Mouse (Mus musculus) embryonic facial prominence, embryonic 15.5 days (tissue): ENCODE measurements at regions not wholly inside any gene's neighbourhood (a gene's known extent, or its start where the extent isn't known, plus 50 kb on each side); places are given as distances from the start of the nearest gene placed in this dataset.

ENCODE experiments used
- ATAC-seq: fragments of 200-750 bp; cut with Nextera tagmentation; 2 replicates; pipeline ENCODE4 v1.8.0; 2017; ENCODE audit warnings: low read depth, moderate TSS enrichment; ENCODE audit not compliant: insufficient number of reproducible peaks, low FRiP score, low TSS enrichment
- H3K27ac ChIP-seq: fragments of 300-500 bp; sonication (generic); replicated peaks from 2 replicates; pipeline ENCODE4 v1.5.1; 2015; ENCODE audit warnings: mild to moderate bottlenecking, inconsistent platforms
- H3K27me3 ChIP-seq: fragments of 300-500 bp; sonication (generic); 2 replicates; pipeline ENCODE4 v1.6.1; 2015; ENCODE audit warnings: inconsistent platforms
- H3K36me3 ChIP-seq: fragments of 300-500 bp; sonication (generic); 2 replicates; pipeline ENCODE4 v1.6.1; 2015; ENCODE audit warnings: mild to moderate bottlenecking, inconsistent platforms
- H3K4me1 ChIP-seq: fragments of 300-500 bp; sonication (generic); 2 replicates; pipeline ENCODE4 v1.6.1; 2015; ENCODE audit warnings: inconsistent platforms
- H3K4me2 ChIP-seq: fragments of 300-500 bp; sonication (generic); replicated peaks from 2 replicates; pipeline ENCODE4 v1.6.1; 2015; ENCODE audit warnings: mild to moderate bottlenecking, inconsistent platforms
- H3K4me3 ChIP-seq: fragments of 300-500 bp; sonication (generic); replicated peaks from 2 replicates; pipeline ENCODE4 v1.5.1; 2015; ENCODE audit warnings: mild to moderate bottlenecking, inconsistent platforms
- H3K9ac ChIP-seq: fragments of 300-500 bp; sonication (generic); 2 replicates; pipeline ENCODE4 v1.6.1; 2015; ENCODE audit warnings: inconsistent platforms
- H3K9me3 ChIP-seq: fragments of 300-500 bp; sonication (generic); replicated peaks from 2 replicates; pipeline ENCODE4 v1.6.1; 2016; ENCODE audit warnings: inconsistent platforms
- WGBS: fragments of 180-500 bp; shearing (Covaris S2); methylation state at CpG from one replicate; pipeline ENCODE4 v1.1.7; 2015; 5-methylcytosine and 5-hydroxymethylcytosine counted together

- Histone ChIP-seq H3K9me3 (no peaks in the 10 kb centered on the region), H3K4me1 (no peaks in the 10 kb centered on the region), H3K4me2 (no peak overlapping the region), H3K36me3 (no peaks in the 10 kb centered on the region), H3K4me3 (no peak overlapping the region), H3K9ac (no peak overlapping the region), H3K27ac (no peak overlapping the region), H3K27me3 (no peaks in the 10 kb centered on the region)
- no peak for ATAC-seq
Observed at GRCm38 (mm10) chr8:6884828-6885227, 1776.2 kb downstream of the Efnb2 start.

- no peaks in the 10 kb centered on the region for H3K36me3 ChIP-seq
- ATAC-seq: no peak
- no peaks in the 10 kb centered on the region for H3K4me1 ChIP-seq
- H3K4me3 ChIP-seq: no peak overlapping the region
- H3K9me3 ChIP-seq: no peaks in the 10 kb centered on the region
- H3K9ac ChIP-seq: no peak overlapping the region
- H3K27me3 ChIP-seq: no peaks in the 10 kb centered on the region
- no peak overlapping the region for H3K4me2 ChIP-seq
- 77% methylated on average over 4 of the region's 4 CpGs for WGBS
- H3K27ac ChIP-seq: no peak overlapping the region
Observed at GRCm38 (mm10) chr8:6882626-6883025, 1777.5 kb upstream of the Slc10a2 start.
